Mouse (Mus musculus): Measurements from ENCODE around the gene Stxbp4.

Gene Stxbp4

GRCm38 (mm10) chr11:90637440-90638311 lies at the start of gene Stxbp4, which contains the start of gene Cox11:
TSS of gene Stxbp4 (minus strand) at chr11:90638084.
TSS of gene Cox11 (plus strand) at chr11:90638173.
- DNase-seq (ENCODE audit: low read depth), result peak; percentile 98

DNA sequence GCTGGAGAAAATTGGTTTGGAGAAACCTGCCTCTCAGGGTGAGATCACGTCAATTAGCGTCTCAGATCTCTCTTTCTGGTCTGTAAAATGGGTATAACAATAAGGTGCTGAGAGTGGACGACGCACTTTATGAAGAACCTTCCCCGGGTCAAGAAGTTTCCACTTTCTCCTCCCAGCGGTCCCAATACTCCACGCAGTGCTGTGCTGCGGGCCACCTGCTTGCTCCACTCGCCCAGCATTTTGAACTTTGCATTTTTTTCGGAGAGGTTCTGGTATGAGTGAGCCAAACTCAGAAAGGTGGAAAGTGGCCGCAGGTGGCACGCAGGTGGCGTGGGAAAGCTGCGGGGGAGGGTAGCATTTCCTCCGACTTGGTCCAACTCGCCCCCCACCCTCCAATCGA lies 49.2 kb upstream of the Stxbp4 start:
- no peak for DNase-seq (ENCODE audit: low read depth)

GRCm38 (mm10) chr11:90686287-90687025 lies 48.6 kb upstream of the Stxbp4 start:
- peak; percentile 24 for DNase-seq (ENCODE audit: low read depth)

- DNase-seq (ENCODE audit: low read depth), result no peak
Observed at GRCm38 (mm10) chr11:90685196-90685595, 47.3 kb upstream of the Stxbp4 start.

DNA sequence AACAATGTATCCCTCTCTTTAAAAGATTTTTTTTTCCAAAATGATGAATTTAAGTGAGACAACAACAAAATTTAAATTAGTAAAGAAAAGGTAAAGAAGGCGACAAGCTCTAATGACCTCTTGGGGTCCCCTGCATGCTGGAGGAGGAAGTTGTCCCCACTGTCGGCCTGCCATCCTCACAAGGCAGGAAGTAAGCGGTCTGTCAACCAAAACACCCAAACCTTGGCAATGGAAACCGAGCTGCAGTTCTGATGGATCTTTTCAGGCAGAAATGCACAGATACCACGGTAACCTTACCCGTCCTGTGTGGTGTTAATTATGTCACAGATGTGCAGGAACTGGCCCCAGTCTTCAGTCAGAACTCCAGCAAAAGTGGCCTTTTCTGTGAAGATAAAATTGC lies 46.9 kb upstream of the Stxbp4 start:
- DNase-seq (ENCODE audit: low read depth), result no peak

DNA sequence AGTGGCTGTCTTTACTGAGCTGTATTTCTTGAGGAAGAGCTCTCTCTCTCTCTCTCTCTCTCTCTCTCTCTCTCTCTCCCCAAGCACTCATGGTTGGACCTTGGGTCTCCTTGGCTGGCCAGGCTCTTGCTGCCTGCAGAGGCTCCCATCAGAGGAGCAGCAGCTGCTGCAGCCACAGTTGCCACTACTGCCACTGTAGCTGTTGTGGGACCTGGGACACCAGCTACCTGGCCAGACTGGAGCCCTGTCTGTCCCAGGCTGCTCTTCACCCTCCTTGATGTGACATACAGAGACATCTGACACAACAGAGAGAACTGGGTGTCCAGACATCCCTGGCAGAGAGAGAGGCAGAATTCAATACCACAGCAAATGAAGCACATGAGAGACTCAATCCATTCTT lies 43.3 kb upstream of the Stxbp4 start:
- no peak for DNase-seq (ENCODE audit: low read depth)

DNA sequence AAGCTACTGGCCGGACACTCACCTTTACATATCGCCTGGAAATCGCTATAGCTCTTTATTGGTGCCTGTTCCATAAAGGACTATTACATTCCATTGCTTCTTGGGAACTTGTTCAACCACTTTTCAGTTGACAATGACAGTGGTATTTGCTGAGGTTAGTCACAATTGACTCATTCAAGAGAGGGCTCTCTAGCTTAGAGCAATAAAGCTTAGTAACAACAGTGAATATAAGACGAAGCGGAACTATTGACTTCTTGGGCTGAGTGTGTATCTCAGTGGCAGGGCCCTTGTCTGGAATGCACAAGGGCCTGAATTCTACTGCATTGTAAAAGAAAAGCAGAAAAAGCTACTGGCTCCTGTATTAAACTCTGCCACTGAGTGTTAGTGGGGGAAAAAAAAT lies 40.7 kb upstream of the Stxbp4 start:
- no peak for DNase-seq (ENCODE audit: low read depth)

DNA sequence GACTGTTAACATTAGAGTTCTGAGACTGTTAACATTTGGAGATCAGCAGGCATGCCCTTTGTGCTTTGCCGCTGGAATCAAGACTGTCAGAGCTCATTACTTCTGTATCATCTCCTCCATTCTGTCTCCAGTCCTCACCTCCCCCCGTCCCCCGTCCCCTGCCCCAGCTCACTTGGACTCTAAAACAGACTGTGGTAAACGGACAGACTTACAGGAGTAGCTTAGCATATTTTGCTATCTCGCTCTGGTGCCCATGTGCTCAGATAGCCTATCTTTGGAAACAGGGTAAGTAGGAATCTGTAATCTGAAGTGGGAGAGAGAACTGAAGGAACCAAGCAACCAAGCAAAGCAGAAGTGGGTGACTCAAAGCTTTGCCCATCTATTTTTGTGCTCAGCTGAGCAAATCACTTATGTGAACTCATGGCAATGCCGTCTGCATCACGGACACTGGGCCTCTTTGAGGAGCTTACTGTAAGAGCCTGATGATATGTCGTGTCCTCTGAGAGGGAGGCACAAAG lies 39.9 kb upstream of the Stxbp4 start:
- no peak for DNase-seq (ENCODE audit: low read depth)

- no peak for DNase-seq (ENCODE audit: low read depth)
Observed at GRCm38 (mm10) chr11:90677027-90677426, 39.1 kb upstream of the Stxbp4 start.

- no peak for DNase-seq (ENCODE audit: low read depth)
Observed at GRCm38 (mm10) chr11:90675479-90676110, 37.7 kb upstream of the Stxbp4 start.

- DNase-seq (ENCODE audit: low read depth), result no peak
Observed at GRCm38 (mm10) chr11:90667325-90667724, 29.4 kb upstream of the Stxbp4 start.

DNA sequence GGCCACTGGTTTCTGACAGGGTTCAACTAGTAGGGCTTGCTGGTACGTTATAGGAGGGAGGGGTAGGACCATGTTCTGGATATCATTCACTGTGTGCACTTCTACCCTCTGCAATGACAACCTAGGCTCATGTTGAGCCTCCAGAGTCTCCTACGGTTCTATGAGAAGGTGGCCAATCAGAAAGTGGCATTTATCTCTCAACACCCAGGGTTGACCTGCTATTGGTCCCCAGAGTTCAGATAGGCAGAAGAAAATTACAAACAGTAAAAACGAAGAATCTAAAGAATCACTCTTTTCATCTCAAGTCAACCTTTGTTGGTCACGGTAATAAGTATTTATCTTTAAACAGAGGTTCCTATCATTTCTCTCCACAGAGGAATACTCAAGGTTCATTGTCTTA lies 29.0 kb upstream of the Stxbp4 start:
- no peak for DNase-seq (ENCODE audit: low read depth)

DNA sequence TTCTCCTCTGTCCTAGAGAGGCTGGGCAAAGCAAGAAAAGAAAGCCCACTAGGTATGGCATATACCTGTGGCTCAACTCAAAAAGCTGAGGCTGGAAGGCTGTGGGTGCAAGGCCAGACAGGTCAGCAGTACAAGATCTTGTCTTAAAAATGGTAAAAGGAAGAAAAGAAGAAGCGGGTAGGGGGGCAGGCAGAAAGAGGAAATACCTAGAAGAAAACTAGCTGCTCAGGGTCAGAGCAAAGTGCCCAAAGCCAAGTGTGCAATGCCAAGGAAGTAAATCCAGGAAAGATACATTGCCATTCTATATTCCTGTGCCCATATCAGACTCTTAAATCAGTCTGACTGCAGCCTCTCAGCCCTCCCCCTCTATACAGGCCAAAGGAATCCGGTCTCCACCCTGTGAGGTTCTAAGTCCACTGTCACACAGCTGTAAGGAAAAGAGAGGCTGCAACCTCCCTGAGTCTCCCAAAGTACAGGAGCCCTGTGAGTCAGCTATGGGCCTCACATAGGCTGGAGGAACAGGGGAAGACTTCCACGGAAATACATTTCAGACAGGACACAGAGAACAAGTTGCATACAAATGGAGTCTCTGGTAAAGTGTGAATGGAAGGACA lies 28.4 kb upstream of the Stxbp4 start:
- peak; percentile 36 for DNase-seq (ENCODE audit: low read depth)

GRCm38 (mm10) chr11:90665161-90665560 lies 27.3 kb upstream of the Stxbp4 start:
- peak; percentile 79 for DNase-seq (ENCODE audit: low read depth)

GRCm38 (mm10) chr11:90664345-90664986 lies 26.6 kb upstream of the Stxbp4 start:
- DNase-seq (ENCODE audit: low read depth), result no peak

DNA sequence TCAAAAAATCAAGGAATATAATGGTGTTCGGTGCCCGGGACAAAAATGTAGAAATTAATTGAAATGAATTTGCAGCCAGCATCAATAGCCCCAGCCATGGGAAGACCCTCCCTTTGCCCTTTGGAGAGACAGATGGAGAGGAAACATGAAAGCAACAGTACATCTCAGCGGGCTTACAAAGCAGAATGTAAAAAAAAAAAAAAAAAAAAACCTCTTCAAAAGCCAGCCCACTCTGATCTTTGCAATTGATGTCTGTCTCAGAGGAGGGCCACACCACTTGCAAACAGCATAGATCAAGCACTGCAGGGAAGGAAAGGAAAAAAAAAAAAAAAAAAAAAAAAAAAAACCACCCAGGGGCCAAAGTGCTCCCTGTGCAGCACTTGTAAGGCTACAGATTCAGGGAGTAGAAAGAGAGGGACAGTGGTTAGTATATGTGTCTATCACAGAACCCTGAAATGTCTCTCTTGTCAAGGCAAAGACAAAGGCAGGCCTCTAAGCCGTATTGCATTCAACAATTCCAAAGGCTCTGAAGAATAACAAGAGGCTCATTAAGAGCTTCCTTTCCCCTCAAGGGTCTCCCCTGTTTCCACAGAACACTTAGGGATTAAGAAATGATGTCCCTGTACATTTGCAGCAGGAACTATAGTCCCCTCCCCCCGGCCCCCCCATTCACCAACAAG lies 25.9 kb upstream of the Stxbp4 start:
- DNase-seq (ENCODE audit: low read depth), result no peak

- no peak for DNase-seq (ENCODE audit: low read depth)
Observed at GRCm38 (mm10) chr11:90663052-90663451, 25.2 kb upstream of the Stxbp4 start.

DNA sequence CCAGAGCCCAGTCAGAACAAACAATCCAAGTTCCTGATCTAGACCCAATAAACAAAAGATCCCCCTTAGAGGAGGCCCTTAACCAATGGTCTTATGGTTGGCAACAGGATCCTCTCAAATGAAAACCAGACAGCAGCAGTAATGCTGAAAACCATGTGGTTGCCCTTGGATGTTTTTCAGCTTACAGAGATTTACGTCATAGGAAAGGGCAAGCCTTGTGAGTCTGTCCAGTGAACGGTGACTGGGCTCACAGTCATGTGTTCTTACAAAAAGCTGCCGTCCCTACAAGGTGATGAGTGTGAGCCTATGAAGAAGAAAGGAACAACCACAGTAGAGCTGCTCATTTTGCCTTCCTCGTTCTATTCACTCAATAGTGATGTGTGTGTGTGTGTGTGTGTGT lies 22.8 kb upstream of the Stxbp4 start:
- DNase-seq (ENCODE audit: low read depth), result peak; percentile 91

GRCm38 (mm10) chr11:90657527-90657926 lies 19.6 kb upstream of the Stxbp4 start:
- no peak for DNase-seq (ENCODE audit: low read depth)

GRCm38 (mm10) chr11:90652603-90653002 lies 14.7 kb upstream of the Stxbp4 start:
- DNase-seq (ENCODE audit: low read depth), result no peak
